Mouse (Mus musculus) v-Abl transformed pro-B cells (cell line): ENCODE results near the gene Naglu.

ENCODE experiments used
- in situ Hi-C, 2 experiments: fragments of 400-800 bp; cut with MboI; formaldehyde crosslinking; loops; one replicate each; pipeline ENCODE4 v1.15.1; 2025; ENCODE audit not compliant: unreplicated experiment in 2 of 2

The Naglu gene

GRCm38 (mm10) chr11:101069391-101070188 is at the start of gene Naglu:
Gene Naglu (plus strand): TSS chr11:101070012.
- in situ Hi-C loops, result no loop called here

- in situ Hi-C loops, result no loop called here
Measured at GRCm38 (mm10) chr11:101023371-101023770, 46.4 kb upstream of the Naglu start.

- in situ Hi-C loops, result no loop called here
Measured at GRCm38 (mm10) chr11:101024001-101024400, 45.8 kb upstream of the Naglu start.

GRCm38 (mm10) chr11:101027121-101027520 is 42.7 kb upstream of the Naglu start:
- in situ Hi-C loops, result no loop called here

GRCm38 (mm10) chr11:101029320-101029719 is 40.5 kb upstream of the Naglu start:
- in situ Hi-C loops, result no loop called here

GRCm38 (mm10) chr11:101030136-101030807 is 39.5 kb upstream of the Naglu start:
- in situ Hi-C loops, result no loop called here

- in situ Hi-C loops, result no loop called here
Measured at GRCm38 (mm10) chr11:101030808-101031156, 39.0 kb upstream of the Naglu start.

- in situ Hi-C loops, result no loop called here
Measured at GRCm38 (mm10) chr11:101031470-101031869, 38.3 kb upstream of the Naglu start.

- in situ Hi-C loops, result no loop called here
Measured at GRCm38 (mm10) chr11:101033856-101034500, 35.8 kb upstream of the Naglu start.

- in situ Hi-C loops, result no loop called here
Measured at GRCm38 (mm10) chr11:101034614-101035327, 35.0 kb upstream of the Naglu start.

- in situ Hi-C loops, result no loop called here
Measured at GRCm38 (mm10) chr11:101035328-101035695, 34.5 kb upstream of the Naglu start.

- in situ Hi-C loops, result no loop called here
Measured at GRCm38 (mm10) chr11:101037795-101038194, 32.0 kb upstream of the Naglu start.

GRCm38 (mm10) chr11:101045826-101046225 is 24.0 kb upstream of the Naglu start:
- in situ Hi-C loops, result no loop called here

- in situ Hi-C loops, result no loop called here
Measured at GRCm38 (mm10) chr11:101046440-101046839, 23.4 kb upstream of the Naglu start.

GRCm38 (mm10) chr11:101047502-101047901 is 22.3 kb upstream of the Naglu start:
- in situ Hi-C loops, result no loop called here

- in situ Hi-C loops, result no loop called here
Measured at GRCm38 (mm10) chr11:101050359-101050758, 19.5 kb upstream of the Naglu start.

- in situ Hi-C loops, result no loop called here
Measured at GRCm38 (mm10) chr11:101051051-101051493, 18.7 kb upstream of the Naglu start.

- in situ Hi-C loops, result no loop called here
Measured at GRCm38 (mm10) chr11:101051617-101052016, 18.2 kb upstream of the Naglu start.

GRCm38 (mm10) chr11:101052751-101053473 is 16.9 kb upstream of the Naglu start:
- in situ Hi-C loops, result no loop called here

- in situ Hi-C loops, result no loop called here
Measured at GRCm38 (mm10) chr11:101053974-101054373, 15.8 kb upstream of the Naglu start.
